Mouse (Mus musculus) ES-CJ7 (cell line): Measurements from ENCODE around the gene Gm12695.
A peak's percentile ranks its signal among the peaks of the same experiment; 100 is the strongest.

Source experiments
- DNase-seq: peaks from one replicate; pipeline ENCODE4 v3.0.0; 2011; ENCODE audit warnings: low read depth, low spot score

The Gm12695 gene

GRCm38 (mm10) chr4:96697511-96698217 lies 87.3 kb downstream of the Gm12695 start:
- no peak for DNase-seq

- peak; percentile 69 for DNase-seq
These were observed 88.2 kb downstream of the Gm12695 start for GRCm38 (mm10) chr4:96696614-96697360.

- DNase-seq, result no peak
These were observed 97.6 kb downstream of the Gm12695 start for GRCm38 (mm10) chr4:96687358-96687803.

DNA sequence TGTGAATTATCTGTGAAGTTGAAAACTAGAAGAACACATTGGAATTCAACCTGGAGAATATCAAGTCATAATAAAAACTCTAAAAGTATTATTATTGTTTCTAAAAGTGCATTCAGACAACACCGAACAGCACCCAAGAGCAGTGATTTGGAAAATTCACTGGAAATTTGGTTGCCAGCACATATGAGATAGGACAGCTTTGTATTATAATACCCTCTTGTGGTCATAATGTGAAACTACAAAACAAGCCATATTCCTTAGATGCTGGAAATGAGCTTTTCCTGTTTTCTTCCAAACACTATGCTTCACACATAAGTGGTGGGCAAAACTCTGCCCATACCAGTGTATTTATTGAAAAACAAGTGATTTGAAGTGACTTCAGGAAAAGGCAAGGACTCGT lies 101.5 kb downstream of the Gm12695 start:
- DNase-seq, result no peak

GRCm38 (mm10) chr4:96680966-96681365 lies 104.0 kb downstream of the Gm12695 start:
- no peak for DNase-seq

GRCm38 (mm10) chr4:96680233-96680632 lies 104.8 kb downstream of the Gm12695 start:
- DNase-seq, result peak; percentile 16
